Mouse (Mus musculus) forelimb bud, embryonic 11.5 days (tissue): ENCODE data around the gene Flrt1.

Experiments used
- DNase-seq: peaks from one replicate; pipeline ENCODE4 v3.0.0-alpha.2; 2012; ENCODE audit warnings: low read depth, low spot score

The Flrt1 gene

GRCm38 (mm10) chr19:7130317-7130716, 24.8 kb upstream of the Flrt1 start:
- DNase-seq, result no peak

GRCm38 (mm10) chr19:7128551-7129475, 23.3 kb upstream of the Flrt1 start:
- no peak for DNase-seq

- no peak for DNase-seq
Measured at GRCm38 (mm10) chr19:7126933-7127332, 21.4 kb upstream of the Flrt1 start.

GRCm38 (mm10) chr19:7126209-7126608, 20.7 kb upstream of the Flrt1 start:
- DNase-seq, result no peak

- DNase-seq, result no peak
Measured at GRCm38 (mm10) chr19:7125526-7126156, 20.1 kb upstream of the Flrt1 start.

- DNase-seq, result no peak
Measured at GRCm38 (mm10) chr19:7122698-7123306, 17.3 kb upstream of the Flrt1 start.

GRCm38 (mm10) chr19:7122277-7122676, 16.7 kb upstream of the Flrt1 start:
- DNase-seq, result no peak

GRCm38 (mm10) chr19:7121252-7121651, 15.7 kb upstream of the Flrt1 start:
- DNase-seq, result no peak

- no peak for DNase-seq
Measured at GRCm38 (mm10) chr19:7117653-7118307, 12.3 kb upstream of the Flrt1 start.

GRCm38 (mm10) chr19:7117141-7117540, 11.6 kb upstream of the Flrt1 start:
- DNase-seq, result no peak

GRCm38 (mm10) chr19:7116038-7116731, 10.7 kb upstream of the Flrt1 start:
- no peak for DNase-seq

- peak; percentile 65 for DNase-seq
Measured at GRCm38 (mm10) chr19:7113574-7113973, 8.0 kb upstream of the Flrt1 start.

- no peak for DNase-seq
Measured at GRCm38 (mm10) chr19:7112628-7113027, 7.1 kb upstream of the Flrt1 start.

- DNase-seq, result no peak
Measured at GRCm38 (mm10) chr19:7111710-7112109, 6.2 kb upstream of the Flrt1 start.

- DNase-seq, result no peak
Measured at GRCm38 (mm10) chr19:7111309-7111708, 5.8 kb upstream of the Flrt1 start.

- no peak for DNase-seq
Measured at GRCm38 (mm10) chr19:7110875-7111274, 5.3 kb upstream of the Flrt1 start.

GRCm38 (mm10) chr19:7110097-7110496, 4.6 kb upstream of the Flrt1 start:
- DNase-seq, result peak; percentile 39

- DNase-seq, result no peak
Measured at GRCm38 (mm10) chr19:7108114-7108905, 2.8 kb upstream of the Flrt1 start.

- no peak for DNase-seq
Measured at GRCm38 (mm10) chr19:7107174-7107573, 1.6 kb upstream of the Flrt1 start.

GRCm38 (mm10) chr19:7106566-7106965, 1.0 kb upstream of the Flrt1 start:
- DNase-seq, result no peak

GRCm38 (mm10) chr19:7103993-7104401, 1.5 kb downstream of the Flrt1 start:
- DNase-seq, result peak; percentile 63
